Mouse (Mus musculus): Measurements from ENCODE around the gene Fcho2.

DNA sequence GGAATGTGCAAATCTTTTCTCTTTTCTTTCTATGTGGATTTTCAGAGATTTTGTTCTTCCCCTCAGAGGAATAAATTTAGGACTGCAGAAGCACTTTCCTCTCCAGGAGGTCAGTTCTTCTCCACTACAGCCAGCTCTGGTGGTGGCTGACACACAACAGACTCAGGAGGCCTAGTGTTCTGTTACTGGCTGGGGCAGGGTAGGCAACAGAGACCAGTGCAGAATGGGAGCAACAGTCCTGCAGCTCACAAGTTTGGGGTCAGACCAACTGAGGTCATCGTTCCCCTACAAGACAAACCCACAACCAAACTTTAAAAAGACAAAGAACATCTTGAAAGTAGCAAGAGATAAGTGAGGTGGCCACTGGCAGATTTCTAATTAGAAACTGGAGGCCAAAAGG is 104.6 kb downstream of the Fcho2 start:
- no peak for TF ChIP-seq CTCF (IDR thresholded peaks at IDR 0.05 in 2 of 3, conservative IDR thresholded peaks at IDR 0.05 in 1 of 3; ENCODE audit: control insufficient read depth in 1 of 3, insufficient read depth in 1 of 3, low read depth in 2 of 3, low read length in 3 of 3, poor library complexity in 1 of 3, severe bottlenecking in 1 of 3)
- TF ChIP-seq EP300 (IDR thresholded peaks at IDR 0.05; ENCODE audit: low read depth in 1 of 2, low read length in 2 of 2) = no peak
- no peak for TF ChIP-seq ZNF384 (IDR thresholded peaks at IDR 0.05; ENCODE audit: low read depth, low read length)
- no peak for TF ChIP-seq POLR2A (IDR thresholded peaks at IDR 0.05; ENCODE audit: control insufficient read depth in 1 of 2, insufficient read depth in 1 of 2, low read depth in 1 of 2, low read length in 2 of 2, poor library complexity in 1 of 2)
- no peak for TF ChIP-seq RCOR1 (IDR thresholded peaks at IDR 0.05; ENCODE audit: low read depth, low read length)
